Mouse (Mus musculus) cortical plate, adult 2 months (tissue): ENCODE data around the gene Fbxl13.

Experiments used
- CTCF ChIP-seq: fragments of 200-500 bp; IDR thresholded peaks from 2 replicates; pipeline ENCODE4 v1.5.1; 2011; ENCODE audit warnings: mild to moderate bottlenecking, control low read depth, low read length; ENCODE audit not compliant: insufficient read depth; ENCODE audit errors: extremely low read depth
- POLR2A ChIP-seq: fragments of 200-500 bp; IDR thresholded peaks from 2 replicates; pipeline ENCODE4 v1.6.1; 2011; ENCODE audit warnings: mild to moderate bottlenecking, low read length, control low read depth; ENCODE audit not compliant: insufficient read depth; ENCODE audit errors: extremely low read depth

DNA sequence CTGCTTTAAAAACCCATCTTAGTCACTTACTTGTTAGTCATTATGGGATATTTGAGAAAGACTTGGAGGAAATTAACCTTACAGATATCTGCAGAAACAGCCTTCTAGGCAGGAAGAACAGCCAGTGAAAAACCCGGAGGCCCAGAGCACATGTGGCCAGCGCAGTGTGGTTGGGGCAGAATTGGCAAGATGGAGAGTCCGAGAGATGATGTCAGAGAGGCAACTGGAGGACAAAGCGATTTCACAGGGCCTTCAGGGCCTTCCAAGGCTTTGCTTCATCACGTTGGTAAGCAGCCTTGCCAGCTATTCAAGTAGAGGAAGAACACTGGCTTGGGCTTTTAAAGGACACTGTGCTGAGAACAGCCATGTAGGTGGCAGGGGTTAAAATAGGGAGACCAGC is 112.5 kb downstream of the Fbxl13 start:
- no peak for TF ChIP-seq POLR2A
- TF ChIP-seq CTCF = no peak
